ENCODE assay signal across 8 mouse cellular contexts in the genomic region with DNA sequence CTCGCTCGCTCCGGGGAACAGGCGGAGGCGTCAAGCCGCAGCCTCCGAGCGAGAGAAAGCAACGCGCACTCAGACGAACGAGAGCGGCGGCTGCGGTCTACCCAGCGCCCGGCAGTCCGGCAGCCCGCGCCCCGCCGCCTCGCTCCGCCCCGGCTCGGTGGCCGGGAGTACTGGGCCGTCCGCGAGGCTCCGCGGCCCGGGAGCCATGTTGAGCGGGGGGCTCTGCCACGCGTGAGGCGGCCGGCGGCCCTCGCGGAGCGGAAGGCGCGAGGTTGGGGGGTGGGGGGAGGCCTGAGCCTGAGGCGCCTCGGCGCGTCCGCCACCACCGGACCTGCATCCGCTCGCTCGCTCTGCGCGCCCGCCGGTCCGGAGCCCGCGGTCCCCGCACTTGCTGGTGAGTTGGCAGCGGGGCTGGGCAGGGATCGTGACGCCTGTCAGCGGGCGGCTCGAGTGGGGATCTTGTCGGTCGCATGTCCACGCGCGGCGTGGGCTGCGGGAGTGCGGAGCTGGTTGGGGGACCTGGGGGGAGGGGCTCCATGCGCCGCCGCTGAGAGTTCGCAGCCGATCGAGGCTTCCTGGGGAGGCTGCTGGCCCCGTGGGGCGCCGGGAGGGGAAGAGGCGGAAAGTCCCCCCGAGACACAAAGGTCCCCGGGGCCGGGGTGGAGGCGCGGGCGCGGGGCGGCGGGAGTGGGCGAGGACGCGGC. TPM values are rescaled to one million over a fixed set of nuclear protein-coding genes. Genes with fewer than 3 reads are reported as not detected.
DNase-seq lines count a peak whose midpoint lies in the region; ATAC-seq and TF ChIP-seq lines count a peak whose summit lies in the region.

TSS of gene Cdk17 (plus strand) at position 69 of the 704 bp plus-strand sequence.

- DNase-seq in G1E (ENCODE audit: low spot score), result peak; percentile 52
- DNase-seq in cerebellum, postnatal 10 days, result peak; percentile 81 to 84
- peak; percentile 43 to 51 for DNase-seq in frontal cortex, postnatal 25 days (ENCODE audit: low spot score in 2 of 2)
- peak; percentile 37 for DNase-seq in left cerebral cortex, adult 11 months (ENCODE audit: low spot score)
- peak; percentile 66 for DNase-seq in lung, postnatal 36 days
- peak; percentile 59 for DNase-seq in retina, postnatal 7 days (ENCODE audit: low read depth, low spot score)
- peak; percentile 84 for DNase-seq in urinary bladder, adult 2 months (ENCODE audit: low spot score)

- peak within 1 kb of the TSS; percentile 99 for H3K27ac ChIP-seq in hindbrain, embryonic 13.5 days

- H3K4me1 ChIP-seq in G1E (ENCODE audit: insufficient read depth, low read depth, low read length), result peaks cover 46% of the 10 kb centered on the region
- peaks cover 31% of the 10 kb centered on the region for H3K4me1 ChIP-seq in hindbrain, embryonic 13.5 days (replicated peaks)

- peak within 1 kb of the TSS; percentile 76 for H3K4me2 ChIP-seq in hindbrain, embryonic 13.5 days

- H3K4me3 ChIP-seq in G1E (ENCODE audit: low read depth, low read length), result peak within 1 kb of the TSS; percentile 91
- H3K4me3 ChIP-seq in hindbrain, embryonic 13.5 days, result peak within 1 kb of the TSS; percentile 97

- WGBS in hindbrain, embryonic 13.5 days, result under 1% methylated on average over 97 of the region's 97 CpGs

- peak; percentile 45 for ATAC-seq in G1E (ENCODE audit: extremely low read depth, insufficient number of reproducible peaks, low FRiP score, poor library complexity, severe bottlenecking)
- peak; percentile 69 for ATAC-seq in hindbrain, embryonic 13.5 days (ENCODE audit: low FRiP score)

- no peaks in the 10 kb centered on the region for H3K9me3 ChIP-seq in G1E (replicated peaks)
- no peaks in the 10 kb centered on the region for H3K9me3 ChIP-seq in hindbrain, embryonic 13.5 days

- no peak; the same call in 1 of the 2 replicates for TF ChIP-seq CTCF in G1E (IDR thresholded peaks at IDR 0.05; ENCODE audit: low read depth, low read length)

- H3K36me3 ChIP-seq in G1E (replicated peaks), result peaks cover 2% of the 10 kb centered on the region
- H3K36me3 ChIP-seq in hindbrain, embryonic 13.5 days, result no peaks in the 10 kb centered on the region

- no peaks in the 10 kb centered on the region for H3K27me3 ChIP-seq in G1E (ENCODE audit: insufficient read depth, low read length)
- no peaks in the 10 kb centered on the region for H3K27me3 ChIP-seq in hindbrain, embryonic 13.5 days

- peak within 1 kb of the TSS; percentile 99 for H3K9ac ChIP-seq in hindbrain, embryonic 13.5 days

RNA-seq across cellular contexts. Expression of gene Cdk17, which starts in this region (rescaled TPM):
- 123 and 138 TPM in 2 replicates for total RNA-seq in G1E (2014; fragmentation: Nextera tagmentation)
- 91.0 and 95.6 TPM in 2 replicates for total RNA-seq in G1E (2017)
- 4.9 and 6.5 TPM in 2 replicates for polyA plus RNA-seq in G1E (2012)
- 40.6 and 47.8 TPM in 2 replicates for polyA plus RNA-seq in hindbrain, embryonic 13.5 days (2015; fragmentation: Nextera tagmentation; extraction: Ambion mirVana)
- 27.2 and 27.6 TPM in 2 replicates for polyA plus RNA-seq in urinary bladder, adult 2 months (2012; rRNA removed)

Comparison
In these comparisons a context has a peak if more than half of its experiments do, and no peak if none do; other contexts are left out.
1. Peak in every context shown above with its lines: DNase-seq, ATAC-seq, H3K4me3 ChIP-seq and H3K27ac ChIP-seq.